Mouse (Mus musculus) CH12.LX (cell line): ENCODE data around the gene D1Pas1.

Experiments
- CTCF ChIP-seq, 2 experiments: IDR thresholded peaks in 1 of 2; conservative IDR thresholded peaks in 1 of 2; 2 replicates each; pipeline ENCODE4 v1.5.1; 2011 to 2012; ENCODE audit warnings: low read depth in 2 of 2, low read length in 2 of 2, improper control_type of control experiment in 1 of 2, inconsistent platforms in 1 of 2, mild to moderate bottlenecking in 1 of 2, moderate library complexity in 1 of 2
- EP300 ChIP-seq: IDR thresholded peaks from 2 replicates; pipeline ENCODE4 v1.6.1; 2011; ENCODE audit warnings: low read length, improper control_type of control experiment
- MAX ChIP-seq: IDR thresholded peaks from 2 replicates; pipeline ENCODE4 v1.6.1; 2011; ENCODE audit warnings: low read length, improper control_type of control experiment
- MEF2A ChIP-seq: IDR thresholded peaks from 2 replicates; pipeline ENCODE4 v1.6.1; 2014; ENCODE audit warnings: low read depth, mild to moderate bottlenecking, inconsistent platforms, low read length, improper control_type of control experiment, borderline replicate concordance
- NELFE ChIP-seq: IDR thresholded peaks from 2 replicates; pipeline ENCODE4 v1.6.1; 2011; ENCODE audit warnings: low read depth, low read length, improper control_type of control experiment
- NRF1 ChIP-seq: IDR thresholded peaks from 2 replicates; pipeline ENCODE4 v1.6.1; 2014; ENCODE audit warnings: low read depth, mild to moderate bottlenecking, inconsistent platforms, low read length, improper control_type of control experiment, moderate library complexity
- POLR2A ChIP-seq: IDR thresholded peaks from 2 replicates; pipeline ENCODE4 v1.6.1; 2011; ENCODE audit warnings: low read depth, mild to moderate bottlenecking, improper control_type of control experiment, low read length
- RAD21 ChIP-seq: IDR thresholded peaks from 2 replicates; pipeline ENCODE4 v1.6.1; 2011; ENCODE audit warnings: low read depth, mild to moderate bottlenecking, low read length, improper control_type of control experiment, moderate library complexity
- RCOR1 ChIP-seq: conservative IDR thresholded peaks from 2 replicates; pipeline ENCODE4 v1.6.1; 2012; ENCODE audit warnings: low read depth, mild to moderate bottlenecking, inconsistent platforms, low read length, improper control_type of control experiment
- TCF12 ChIP-seq: IDR thresholded peaks from 2 replicates; pipeline ENCODE4 v1.6.1; 2014; ENCODE audit warnings: low read depth, mild to moderate bottlenecking, inconsistent platforms, low read length, improper control_type of control experiment
- UBTF ChIP-seq: IDR thresholded peaks from 2 replicates; pipeline ENCODE4 v1.6.1; 2012; ENCODE audit warnings: low read depth, mild to moderate bottlenecking, inconsistent platforms, low read length, improper control_type of control experiment, moderate library complexity
- USF1 ChIP-seq: IDR thresholded peaks from 2 replicates; pipeline ENCODE4 v1.6.1; 2014; ENCODE audit warnings: low read depth, mild to moderate bottlenecking, inconsistent platforms, low read length, improper control_type of control experiment
- USF2 ChIP-seq: conservative IDR thresholded peaks from 2 replicates; pipeline ENCODE4 v1.6.1; 2011; ENCODE audit warnings: low read depth, low read length, improper control_type of control experiment
- ZKSCAN1 ChIP-seq: IDR thresholded peaks from 2 replicates; pipeline ENCODE4 v1.6.1; 2012; ENCODE audit warnings: low read depth, inconsistent platforms, low read length, improper control_type of control experiment, borderline replicate concordance

- TF ChIP-seq MAX (no peak), CTCF (conservative IDR thresholded peaks at IDR 0.05 in 1 of 2, IDR thresholded peaks at IDR 0.05 in 1 of 2; ENCODE audit: low read depth in 2 of 2, low read length in 2 of 2) (no peak), POLR2A (no peak), NELFE (no peak), ZKSCAN1 (no peak), NRF1 (no peak), USF1 (no peak), USF2 (no peak), EP300 (no peak), UBTF (no peak), TCF12 (no peak), RAD21 (no peak), RCOR1 (no peak), MEF2A (no peak)
These were observed 30.5 kb downstream of the D1Pas1 start for GRCm38 (mm10) chr1:186997596-186998304.
